Mouse (Mus musculus) thymus, postnatal 14 days (tissue): ENCODE measurements around the gene Hgd.

Experiments
- DNase-seq: peaks from one replicate; pipeline ENCODE4 v3.0.0; 2021

Hgd gene

GRCm38 (mm10) chr16:37581901-37582300, 1.9 kb downstream of the Hgd start:
- no peak for DNase-seq

GRCm38 (mm10) chr16:37583306-37583705, 3.4 kb downstream of the Hgd start:
- DNase-seq, result no peak

- DNase-seq, result no peak
Measured at GRCm38 (mm10) chr16:37583801-37584200, 3.8 kb downstream of the Hgd start.

- no peak for DNase-seq
Measured at GRCm38 (mm10) chr16:37584218-37585035, 4.5 kb downstream of the Hgd start.

- DNase-seq, result no peak
Measured at GRCm38 (mm10) chr16:37585129-37585563, 5.2 kb downstream of the Hgd start.

GRCm38 (mm10) chr16:37590921-37591320, 11.0 kb downstream of the Hgd start:
- DNase-seq, result no peak

GRCm38 (mm10) chr16:37591551-37591950, 11.6 kb downstream of the Hgd start:
- no peak for DNase-seq

- no peak for DNase-seq
Measured at GRCm38 (mm10) chr16:37597412-37597811, 17.5 kb downstream of the Hgd start.

- DNase-seq, result no peak
Measured at GRCm38 (mm10) chr16:37598463-37598862, 18.5 kb downstream of the Hgd start.

GRCm38 (mm10) chr16:37599326-37599725, 19.4 kb downstream of the Hgd start:
- DNase-seq, result no peak

- DNase-seq, result no peak
Measured at GRCm38 (mm10) chr16:37603431-37603830, 23.5 kb downstream of the Hgd start.

GRCm38 (mm10) chr16:37604243-37604642, 24.3 kb downstream of the Hgd start:
- DNase-seq, result no peak

- no peak for DNase-seq
Measured at GRCm38 (mm10) chr16:37610333-37610732, 30.4 kb downstream of the Hgd start.

GRCm38 (mm10) chr16:37611072-37611471, 31.1 kb downstream of the Hgd start:
- DNase-seq, result no peak

GRCm38 (mm10) chr16:37612013-37612412, 32.1 kb downstream of the Hgd start:
- no peak for DNase-seq

GRCm38 (mm10) chr16:37614540-37614939, 34.6 kb downstream of the Hgd start:
- no peak for DNase-seq

GRCm38 (mm10) chr16:37615429-37615828, 35.5 kb downstream of the Hgd start:
- no peak for DNase-seq

- DNase-seq, result no peak
Measured at GRCm38 (mm10) chr16:37616104-37616503, 36.2 kb downstream of the Hgd start.

- no peak for DNase-seq
Measured at GRCm38 (mm10) chr16:37617695-37618094, 37.7 kb downstream of the Hgd start.

- no peak for DNase-seq
Measured at GRCm38 (mm10) chr16:37622403-37622802, 42.5 kb downstream of the Hgd start.

GRCm38 (mm10) chr16:37622919-37623318, 43.0 kb downstream of the Hgd start:
- DNase-seq, result no peak

GRCm38 (mm10) chr16:37626388-37626949, 46.5 kb downstream of the Hgd start:
- DNase-seq, result no peak

GRCm38 (mm10) chr16:37628336-37628735, 48.4 kb downstream of the Hgd start:
- no peak for DNase-seq

GRCm38 (mm10) chr16:37629011-37629410, 49.1 kb downstream of the Hgd start:
- no peak for DNase-seq

GRCm38 (mm10) chr16:37634578-37634977, 54.6 kb downstream of the Hgd start:
- no peak for DNase-seq
